Mouse (Mus musculus): ENCODE results near the gene Yif1a.

Yif1a gene

DNA sequence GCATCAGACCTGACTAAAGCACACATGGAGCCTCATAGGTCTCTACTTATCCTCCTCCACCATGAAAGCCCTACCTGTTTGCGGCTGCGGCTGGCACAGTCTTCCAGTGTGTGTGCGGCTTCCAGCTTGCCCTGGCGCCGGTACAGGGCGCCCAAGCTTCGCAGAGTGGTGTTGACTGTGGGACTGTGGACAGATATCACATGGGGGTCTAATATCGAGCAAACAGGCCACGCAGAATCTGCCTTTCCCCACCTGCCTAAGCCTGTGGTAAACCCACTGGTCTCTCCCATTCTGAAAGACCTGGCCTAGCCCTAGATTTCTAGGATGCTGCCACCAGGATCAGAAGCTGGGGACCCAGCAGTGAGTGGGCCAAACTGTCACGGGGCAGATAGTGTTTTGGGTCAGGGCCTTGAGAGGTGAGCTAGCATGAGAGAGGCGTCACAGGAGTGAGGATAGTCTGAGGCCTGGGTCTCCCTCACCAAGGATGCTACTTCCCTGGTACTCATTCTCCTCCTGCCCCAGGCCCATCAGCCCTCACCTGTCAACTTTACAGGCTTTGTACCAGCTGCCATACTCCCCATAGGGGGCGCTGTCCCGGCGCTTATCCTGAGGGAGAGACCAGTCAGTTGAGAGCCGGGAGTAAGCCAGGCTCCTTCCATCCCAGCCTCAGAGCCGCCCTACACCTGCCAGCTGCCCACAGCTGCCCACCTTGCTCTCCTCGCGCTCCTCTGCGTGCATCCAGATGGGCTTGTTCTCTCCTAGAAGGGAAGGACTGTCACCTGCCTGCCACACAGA is 21.5 kb downstream of the Yif1a start:
- peak; percentile 14 to 63 for DNase-seq (ENCODE audit: inconsistent age in 2 of 2, low spot score in 1 of 2)

DNA sequence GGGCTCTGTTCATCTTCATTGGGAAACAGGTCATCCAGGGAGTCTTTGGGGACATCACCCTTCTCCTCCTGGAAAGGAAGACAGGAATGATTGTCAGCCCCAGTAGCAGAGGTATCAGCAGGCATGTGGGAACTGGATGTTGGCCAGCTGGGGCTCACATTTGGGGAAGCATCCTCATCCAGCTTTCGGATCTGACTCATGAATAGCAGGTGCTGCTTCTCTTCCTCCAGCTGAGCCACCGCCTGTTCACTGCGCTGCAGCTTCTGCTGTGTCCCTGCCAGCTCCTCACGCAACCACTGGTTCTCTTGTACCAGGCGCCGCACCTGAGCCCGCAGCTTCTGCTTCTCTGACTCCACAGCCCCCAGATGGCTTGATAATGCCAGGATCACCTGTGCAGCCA is 25.4 kb downstream of the Yif1a start:
- DNase-seq (ENCODE audit: inconsistent age in 2 of 2, low spot score in 1 of 2), result peak in 1 of 2 experiments; percentile 23

- DNase-seq (ENCODE audit: inconsistent age in 2 of 2, low spot score in 1 of 2), result peak; percentile 94 to 97
These were observed 29.4 kb downstream of the Yif1a start for GRCm38 (mm10) chr19:5117494-5118383.

DNA sequence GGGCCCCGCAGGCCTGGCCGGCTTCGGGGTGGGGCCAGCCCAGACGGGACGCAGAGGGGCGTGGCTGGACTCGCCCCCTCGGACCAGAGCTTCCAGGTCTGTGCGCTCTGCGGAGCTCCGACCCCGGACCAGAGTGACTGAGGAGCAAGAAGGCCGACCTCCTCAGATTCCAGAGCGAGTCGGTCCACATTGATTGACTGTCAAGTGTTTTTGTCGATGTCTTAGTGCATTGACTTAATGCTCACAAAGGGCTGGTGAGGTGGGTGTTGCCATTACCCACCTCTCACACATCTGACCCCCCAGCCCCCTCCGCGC is 30.0 kb downstream of the Yif1a start, which contains the start of gene Klc2:
Gene Klc2, minus strand, starts transcription at position 177 of the 315 bp plus-strand sequence.
- DNase-seq (ENCODE audit: inconsistent age in 2 of 2, low spot score in 1 of 2), result no peak

GRCm38 (mm10) chr19:5122492-5122891 is 34.2 kb downstream of the Yif1a start:
- DNase-seq (ENCODE audit: inconsistent age in 2 of 2, low spot score in 1 of 2), result peak in 1 of 2 experiments; percentile 49

- DNase-seq (ENCODE audit: inconsistent age in 2 of 2, low spot score in 1 of 2), result no peak
These were observed 34.9 kb downstream of the Yif1a start for GRCm38 (mm10) chr19:5123241-5123640.

- DNase-seq (ENCODE audit: inconsistent age in 2 of 2, low spot score in 1 of 2), result no peak
These were observed 35.8 kb downstream of the Yif1a start for GRCm38 (mm10) chr19:5124055-5124614.

- DNase-seq (ENCODE audit: inconsistent age in 2 of 2, low spot score in 1 of 2), result peak in 1 of 2 experiments; percentile 31
These were observed 41.4 kb downstream of the Yif1a start for GRCm38 (mm10) chr19:5129770-5130169.

GRCm38 (mm10) chr19:5131237-5131636 is 42.9 kb downstream of the Yif1a start:
- no peak for DNase-seq (ENCODE audit: inconsistent age in 2 of 2, low spot score in 1 of 2)

- DNase-seq (ENCODE audit: inconsistent age in 2 of 2, low spot score in 1 of 2), result peak; percentile 47 to 81
These were observed 51.3 kb downstream of the Yif1a start for GRCm38 (mm10) chr19:5139640-5140039.
